Mouse (Mus musculus) mouse embryonic stem cell (cell line): ENCODE data around the gene Cacna1e.

Experiments used
- in situ Hi-C, 2 experiments: fragments of 300-500 bp; cut with MboI; formaldehyde crosslinking; loops; 1 replicate in 1 of 2; 3 replicates in 1 of 2; pipeline ENCODE4 v1.14.3; 2019 to 2020; ENCODE audit warnings: low sequenced_read_pairs in 2 of 2, low pct_unique_long_range_greater_than_20kb in 1 of 2, mixed read lengths in 1 of 2; ENCODE audit not compliant: unreplicated experiment in 1 of 2

The Cacna1e gene

GRCm38 (mm10) chr1:154843427-154843826 lies 40.9 kb downstream of the Cacna1e start:
- in situ Hi-C loops, result no loop called here

GRCm38 (mm10) chr1:154842336-154842735 lies 42.0 kb downstream of the Cacna1e start:
- in situ Hi-C loops, result no loop called here

GRCm38 (mm10) chr1:154841057-154841630 lies 43.2 kb downstream of the Cacna1e start:
- in situ Hi-C loops, result no loop called here

- in situ Hi-C loops, result no loop called here
These were observed 45.0 kb downstream of the Cacna1e start for GRCm38 (mm10) chr1:154839272-154839671.

GRCm38 (mm10) chr1:154836473-154836872 lies 47.8 kb downstream of the Cacna1e start:
- in situ Hi-C loops, result no loop called here

- in situ Hi-C loops, result no loop called here
These were observed 52.1 kb downstream of the Cacna1e start for GRCm38 (mm10) chr1:154832168-154832539.

GRCm38 (mm10) chr1:154831269-154832167 lies 52.8 kb downstream of the Cacna1e start:
- in situ Hi-C loops, result no loop called here

- in situ Hi-C loops, result no loop called here
These were observed 54.2 kb downstream of the Cacna1e start for GRCm38 (mm10) chr1:154830051-154830450.

- in situ Hi-C loops, result no loop called here
These were observed 61.2 kb downstream of the Cacna1e start for GRCm38 (mm10) chr1:154823098-154823497.

GRCm38 (mm10) chr1:154820422-154820821 lies 63.9 kb downstream of the Cacna1e start:
- in situ Hi-C loops, result no loop called here

- in situ Hi-C loops, result no loop called here
These were observed 64.3 kb downstream of the Cacna1e start for GRCm38 (mm10) chr1:154819960-154820359.

- in situ Hi-C loops, result no loop called here
These were observed 65.6 kb downstream of the Cacna1e start for GRCm38 (mm10) chr1:154818742-154819141.

- in situ Hi-C loops, result no loop called here
These were observed 67.5 kb downstream of the Cacna1e start for GRCm38 (mm10) chr1:154816836-154817235.

- in situ Hi-C loops, result no loop called here
These were observed 68.0 kb downstream of the Cacna1e start for GRCm38 (mm10) chr1:154816267-154816666.

- in situ Hi-C loops, result no loop called here
These were observed 78.6 kb downstream of the Cacna1e start for GRCm38 (mm10) chr1:154805742-154806141.

- in situ Hi-C loops, result no loop called here
These were observed 79.3 kb downstream of the Cacna1e start for GRCm38 (mm10) chr1:154805038-154805437.

GRCm38 (mm10) chr1:154802301-154802904 lies 81.9 kb downstream of the Cacna1e start:
- in situ Hi-C loops, result no loop called here

- in situ Hi-C loops, result loop anchor here (25.0 kb wide), 1 partner anchor 413 kb away; no protein-coding TSS in a partner anchor
These were observed 85.0 kb downstream of the Cacna1e start for GRCm38 (mm10) chr1:154799257-154799656.

GRCm38 (mm10) chr1:154798771-154799170 lies 85.5 kb downstream of the Cacna1e start:
- in situ Hi-C loops, result loop anchor here (25.0 kb wide), 1 partner anchor 414 kb away; no protein-coding TSS in a partner anchor
